Mouse (Mus musculus) macrophage (primary cell): ENCODE data around the gene Slc25a12. TPM values are rescaled to one million over a fixed set of nuclear protein-coding genes. Genes with fewer than 3 reads are reported as not detected.
A peak's percentile ranks its signal among the peaks of the same experiment; 100 is the strongest.

ENCODE experiments used
- H3K27ac ChIP-seq: fragments of 350-480 bp; formaldehyde crosslinking; 2 replicates; pipeline ENCODE4 v1.9.0; 2021
- H3K36me3 ChIP-seq: fragments of 350-480 bp; formaldehyde crosslinking; 2 replicates; pipeline ENCODE4 v1.9.0; 2021; ENCODE audit errors: inconsistent target
- H3K4me3 ChIP-seq: fragments of 350-480 bp; formaldehyde crosslinking; 2 replicates; pipeline ENCODE4 v1.9.0; 2021; ENCODE audit errors: inconsistent target
- H3K79me2 ChIP-seq: fragments of 350-480 bp; formaldehyde crosslinking; 2 replicates; pipeline ENCODE4 v1.9.0; 2021; ENCODE audit errors: inconsistent target
- WGBS: methylation state at CpG from one replicate; pipeline ENCODE4 v1.1.7; 2026; ENCODE audit warnings: inconsistent platforms; ENCODE audit not compliant: missing documents; 5-methylcytosine and 5-hydroxymethylcytosine counted together
- polyA plus RNA-seq: library from polyadenylated mRNA; stranded (reverse); fragments of 250-400 nt; gene quantifications from 3 replicates; pipeline ENCODE4 v1.2.4, GENCODE M21; 2018; ENCODE audit warnings: inconsistent platforms

Gene Slc25a12
- polyA plus RNA-seq, 1 experiment from 2014 or later, result 20.9 TPM

DNA sequence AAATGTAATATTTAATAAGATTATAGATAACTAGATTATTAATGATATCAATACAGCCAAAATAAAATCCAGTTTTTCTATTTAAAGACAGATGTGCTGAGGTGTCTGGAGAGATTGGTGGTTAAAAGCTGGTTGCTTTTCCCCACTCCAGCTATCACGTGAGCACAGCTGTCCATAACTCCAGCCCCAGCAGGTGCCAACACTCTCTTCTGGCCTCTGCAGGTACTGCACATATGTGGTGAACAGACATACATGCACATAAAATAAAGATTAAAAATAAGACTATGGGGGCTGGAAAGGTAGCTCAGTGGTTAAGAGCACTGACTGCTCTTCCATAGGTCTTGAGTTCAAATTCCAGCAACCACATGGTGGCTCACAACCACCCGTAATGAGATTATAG, 126.0 kb downstream of the Slc25a12 start:
- Histone ChIP-seq H3K79me2 (peaks cover 92% of the 10 kb centered on the region), H3K4me3 (no peak overlapping the region), H3K27ac (no peak overlapping the region), H3K36me3 (peaks cover 40% of the 10 kb centered on the region)
- 88% methylated on average over 2 of the region's 2 CpGs for WGBS

DNA sequence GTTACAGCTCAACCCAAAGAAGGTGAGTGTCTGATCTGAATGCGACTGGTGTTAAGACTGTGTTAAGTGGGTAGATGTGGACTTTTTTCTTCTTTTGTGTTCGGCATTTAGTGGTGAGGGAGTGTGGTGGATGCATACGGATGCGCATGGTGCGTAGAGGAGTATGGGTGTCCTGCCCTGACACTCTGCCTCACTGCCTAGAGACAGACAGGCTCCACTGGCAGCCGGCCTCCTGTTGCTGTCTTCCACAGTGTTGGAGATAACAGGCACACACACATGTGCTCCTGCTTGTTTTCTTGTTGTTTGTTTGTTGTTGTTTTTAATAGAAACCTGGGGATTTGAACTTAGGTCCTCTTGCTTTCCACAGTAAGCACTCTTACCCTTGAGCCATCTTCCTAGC, 131.5 kb downstream of the Slc25a12 start:
- Histone ChIP-seq H3K27ac (no peak overlapping the region), H3K4me3 (no peak overlapping the region), H3K36me3 (peaks cover 43% of the 10 kb centered on the region), H3K79me2 (peaks cover 84% of the 10 kb centered on the region)
- WGBS, result 100% methylated on average over 6 of the region's 6 CpGs

DNA sequence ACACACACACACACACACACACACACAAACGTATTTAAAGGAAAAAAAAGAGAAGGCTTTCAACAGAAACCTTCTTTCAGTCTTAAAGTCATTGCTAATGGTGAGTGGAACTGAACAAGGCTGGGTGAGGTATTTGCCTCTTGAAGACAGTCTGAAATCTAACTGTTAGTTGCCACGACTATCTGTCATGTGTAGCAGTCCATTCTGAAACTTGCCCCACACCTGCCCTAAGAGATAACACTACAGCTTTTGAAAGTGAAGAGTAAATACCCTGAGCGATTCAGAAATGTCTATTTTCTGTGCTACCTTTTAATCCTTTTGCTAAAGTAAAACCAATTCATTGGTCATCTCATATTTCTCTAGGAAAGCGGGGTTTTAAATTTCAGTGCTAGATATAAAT, 132.1 kb downstream of the Slc25a12 start:
- H3K36me3 ChIP-seq, result peaks cover 40% of the 10 kb centered on the region
- H3K27ac ChIP-seq, result no peak overlapping the region
- peaks cover 84% of the 10 kb centered on the region for H3K79me2 ChIP-seq
- no peak overlapping the region for H3K4me3 ChIP-seq
- 100% methylated on average over 3 of the region's 4 CpGs for WGBS

DNA sequence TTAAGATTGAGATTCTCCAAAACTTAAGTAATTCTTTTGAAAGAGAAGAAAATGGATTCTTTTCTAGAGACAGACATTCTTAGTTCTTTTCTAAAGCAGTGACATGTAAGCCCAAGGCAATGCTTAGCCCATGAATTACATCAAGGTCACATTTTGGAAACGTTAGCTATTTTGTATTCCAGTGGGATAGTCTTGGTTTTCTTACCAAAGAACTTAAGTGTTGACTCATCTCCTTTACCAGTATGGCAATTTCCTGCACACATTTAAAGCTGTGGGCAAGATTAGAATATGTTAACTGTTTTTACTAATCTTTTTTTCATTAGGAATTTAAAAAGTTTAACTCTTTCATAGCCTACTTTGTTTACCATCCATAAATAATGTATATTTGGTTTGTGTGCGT, 134.6 kb downstream of the Slc25a12 start:
- Histone ChIP-seq H3K4me3 (no peak overlapping the region), H3K79me2 (peaks cover 89% of the 10 kb centered on the region), H3K36me3 (peaks cover 36% of the 10 kb centered on the region), H3K27ac (peak overlapping the region; percentile 8)
- 71% methylated on average over 2 of the region's 2 CpGs for WGBS

DNA sequence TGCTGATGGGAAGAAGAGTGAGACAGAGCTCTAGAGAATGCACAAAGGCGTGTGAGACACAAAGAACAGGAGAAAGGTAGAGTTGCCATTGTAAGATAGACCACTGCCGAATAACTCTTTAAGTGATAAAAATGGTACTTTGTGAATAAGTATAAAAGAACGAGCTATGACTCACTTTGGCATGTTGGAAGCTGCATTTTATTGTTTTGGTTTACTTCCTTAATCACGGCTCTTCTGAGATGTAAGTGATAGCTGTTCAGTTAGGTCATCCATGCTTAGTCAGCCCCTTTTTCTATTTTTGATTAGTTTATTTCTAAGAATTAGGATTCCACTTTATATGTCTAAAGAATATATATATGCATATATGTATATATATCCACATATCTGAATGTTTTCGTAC, 135.6 kb downstream of the Slc25a12 start:
- Histone ChIP-seq H3K27ac (peak overlapping the region; percentile 8), H3K4me3 (no peak overlapping the region), H3K79me2 (peaks cover 91% of the 10 kb centered on the region), H3K36me3 (peaks cover 29% of the 10 kb centered on the region)
- 63% methylated on average over 5 of the region's 5 CpGs for WGBS

DNA sequence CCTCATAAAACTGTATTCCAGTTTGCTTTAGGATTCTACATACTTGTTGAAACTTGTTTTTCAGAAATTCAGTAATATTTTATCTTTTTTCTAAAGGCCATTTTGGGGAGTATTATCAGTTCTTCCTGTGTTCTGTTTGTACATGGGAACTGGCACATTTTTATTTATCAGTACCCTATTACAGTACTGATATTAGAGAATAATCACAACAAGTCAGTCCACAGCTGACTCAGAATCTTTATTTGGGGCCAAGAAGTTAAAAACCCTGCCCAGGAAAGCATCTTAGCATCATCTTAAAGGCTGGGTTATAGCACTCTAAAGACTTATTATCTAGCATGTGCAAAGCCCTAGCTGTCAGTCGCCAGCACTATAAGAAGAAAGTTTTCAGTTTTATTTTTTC, 137.9 kb downstream of the Slc25a12 start:
- Histone ChIP-seq H3K79me2 (peaks cover 91% of the 10 kb centered on the region), H3K36me3 (peaks cover 24% of the 10 kb centered on the region), H3K27ac (no peak overlapping the region), H3K4me3 (no peak overlapping the region)
- 100% methylated on average over 1 of the region's 1 CpGs for WGBS

DNA sequence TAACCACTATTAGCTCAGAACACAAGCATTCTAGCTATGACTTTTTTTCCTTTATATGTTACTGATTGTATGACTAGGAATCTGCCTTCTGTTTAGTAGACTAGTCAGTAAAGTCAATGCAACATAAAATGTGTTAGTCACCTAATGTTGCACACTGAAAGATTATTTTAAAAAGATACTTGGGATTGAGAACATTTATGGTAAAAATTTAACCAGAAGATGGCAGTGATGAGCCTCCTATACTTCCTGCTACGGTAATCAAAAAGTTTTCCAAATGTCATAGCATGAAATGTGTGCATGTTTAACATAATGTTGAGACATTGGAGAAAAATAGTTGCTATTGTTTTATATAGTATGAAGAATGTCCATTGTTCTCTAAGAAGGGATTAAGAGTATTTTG, 140.2 kb downstream of the Slc25a12 start:
- 46% methylated on average over 1 of the region's 1 CpGs for WGBS
- H3K4me3 ChIP-seq, result no peak overlapping the region
- H3K36me3 ChIP-seq, result peaks cover 44% of the 10 kb centered on the region
- peaks cover 94% of the 10 kb centered on the region for H3K79me2 ChIP-seq
- H3K27ac ChIP-seq, result no peak overlapping the region

Other genes with a start within 250 kb of the Slc25a12 start
- 0.06 TPM in 1 of 3 replicates, not detected in the others for gene Cybrd1, start 249.8 kb downstream of the Slc25a12 start, polyA plus RNA-seq
- 168 to 235 TPM (median 216 TPM) in 3 replicates for gene Dync1i2, start 156.0 kb downstream of the Slc25a12 start, polyA plus RNA-seq
- 34.4 to 91.9 TPM (median 56.0 TPM) in 3 replicates for gene Hat1, start 21.2 kb upstream of the Slc25a12 start, polyA plus RNA-seq
- 13.7 to 18.7 TPM (median 15.3 TPM) in 3 replicates for gene Metap1d, start 85.5 kb upstream of the Slc25a12 start, polyA plus RNA-seq
- gene Dlx1, start 160.4 kb upstream of the Slc25a12 start, polyA plus RNA-seq, result not detected in 3 replicates
- not detected in 3 replicates for gene Dlx2, start 179.0 kb upstream of the Slc25a12 start, polyA plus RNA-seq